Mouse (Mus musculus) MEL (cell line): ENCODE data around the gene Mre11a. TPM values are rescaled to one million over a fixed set of nuclear protein-coding genes. Genes with fewer than 3 reads are reported as not detected.

Experiments
- DNase-seq: peaks from one replicate; pipeline ENCODE4 v3.0.0; 2011; ENCODE audit warnings: low read depth, low spot score
- H3K27ac ChIP-seq: 2 replicates; pipeline ENCODE4 v1.5.1; 2012; ENCODE audit warnings: low read depth, mild to moderate bottlenecking, control low read depth, low read length, moderate library complexity; ENCODE audit not compliant: control insufficient read depth
- H3K27me3 ChIP-seq, 2 experiments: fragments of 150-350 bp in 1 of 2; sonication (generic) in 1 of 2; 2 replicates each; pipeline ENCODE4 v1.6.1; 2012; ENCODE audit warnings: low read length in 2 of 2, mild to moderate bottlenecking in 2 of 2, improper control_type of control experiment in 1 of 2, moderate library complexity in 1 of 2; ENCODE audit not compliant: insufficient read depth in 2 of 2, control insufficient read depth in 1 of 2
- H3K36me3 ChIP-seq, 2 experiments: 2 replicates each; pipeline ENCODE4 v1.6.1; 2012 to 2014; ENCODE audit warnings: low read length in 2 of 2, improper control_type of control experiment in 1 of 2, inconsistent platforms in 1 of 2, mild to moderate bottlenecking in 1 of 2; ENCODE audit not compliant: insufficient read depth in 2 of 2, control insufficient read depth in 1 of 2
- H3K4me1 ChIP-seq, 2 experiments: fragments of 150-350 bp in 1 of 2; sonication (generic) in 1 of 2; 2 replicates each; pipeline ENCODE4 v1.6.1; 2012; ENCODE audit warnings: low read length in 2 of 2, improper control_type of control experiment in 1 of 2, mild to moderate bottlenecking in 1 of 2; ENCODE audit not compliant: insufficient read depth in 2 of 2, control insufficient read depth in 1 of 2
- H3K4me3 ChIP-seq, 2 experiments: fragments of 150-350 bp in 1 of 2; sonication (generic) in 1 of 2; 2 replicates each; pipeline ENCODE4 v1.5.1; 2012; ENCODE audit warnings: low read depth in 2 of 2, low read length in 2 of 2, mild to moderate bottlenecking in 2 of 2, moderate library complexity in 2 of 2, control low read depth in 1 of 2, improper control_type of control experiment in 1 of 2; ENCODE audit not compliant: control insufficient read depth in 1 of 2, insufficient read depth in 1 of 2
- H3K79me2 ChIP-seq: 2 replicates; pipeline ENCODE4 v1.6.1; 2012; ENCODE audit warnings: mild to moderate bottlenecking, low read length, moderate library complexity; ENCODE audit not compliant: control insufficient read depth, poor library complexity, insufficient read depth
- H3K9ac ChIP-seq: 2 replicates; pipeline ENCODE4 v1.6.1; 2012; ENCODE audit warnings: low read depth, mild to moderate bottlenecking, control low read depth, low read length, moderate library complexity; ENCODE audit not compliant: control insufficient read depth, poor library complexity, severe bottlenecking
- H3K9me3 ChIP-seq: fragments of 150-350 bp; sonication (generic); replicated peaks from 2 replicates; pipeline ENCODE4 v1.6.1; 2012; ENCODE audit warnings: mild to moderate bottlenecking, low read length, improper control_type of control experiment, moderate library complexity; ENCODE audit not compliant: insufficient read depth
- CHD2 ChIP-seq: IDR thresholded peaks from 2 replicates; pipeline ENCODE4 v1.6.1; 2011; ENCODE audit warnings: low read length, improper control_type of control experiment
- CTCF ChIP-seq, 3 experiments: IDR thresholded peaks in 2 of 3; conservative IDR thresholded peaks in 1 of 3; 2 replicates each; pipeline ENCODE4 v1.5.1; 2011 to 2012; ENCODE audit warnings: low read length in 3 of 3, low read depth in 2 of 3, mild to moderate bottlenecking in 2 of 3, improper control_type of control experiment in 1 of 3, inconsistent platforms in 1 of 3, mixed read lengths in 1 of 3, moderate library complexity in 1 of 3; ENCODE audit not compliant: control insufficient read depth in 1 of 3, insufficient read depth in 1 of 3, poor library complexity in 1 of 3, severe bottlenecking in 1 of 3
- E2F4 ChIP-seq: IDR thresholded peaks from 2 replicates; pipeline ENCODE4 v1.6.1; 2011; ENCODE audit warnings: low read depth, low read length, improper control_type of control experiment, borderline replicate concordance
- EP300 ChIP-seq, 2 experiments: IDR thresholded peaks; 2 replicates each; pipeline ENCODE4 v1.6.1; 2011; ENCODE audit warnings: improper control_type of control experiment in 2 of 2, low read length in 2 of 2, low read depth in 1 of 2, mild to moderate bottlenecking in 1 of 2
- ETS1 ChIP-seq: IDR thresholded peaks from 2 replicates; pipeline ENCODE4 v1.6.1; 2012; ENCODE audit warnings: low read depth, mild to moderate bottlenecking, inconsistent platforms, low read length, improper control_type of control experiment, moderate library complexity
- GATA1 ChIP-seq: IDR thresholded peaks from 2 replicates; pipeline ENCODE4 v1.6.1; 2011; ENCODE audit warnings: low read depth, low read length, improper control_type of control experiment
- HCFC1 ChIP-seq: IDR thresholded peaks from 2 replicates; pipeline ENCODE4 v1.6.1; 2012; ENCODE audit warnings: low read depth, mild to moderate bottlenecking, inconsistent platforms, low read length, improper control_type of control experiment, moderate library complexity
- JUND ChIP-seq: IDR thresholded peaks from 2 replicates; pipeline ENCODE4 v1.6.1; 2011; ENCODE audit warnings: low read depth, mild to moderate bottlenecking, improper control_type of control experiment, low read length
- MAFK ChIP-seq: IDR thresholded peaks from 2 replicates; pipeline ENCODE4 v1.6.1; 2011; ENCODE audit warnings: low read depth, mild to moderate bottlenecking, low read length, improper control_type of control experiment, borderline replicate concordance
- MAX ChIP-seq: IDR thresholded peaks from 2 replicates; pipeline ENCODE4 v1.6.1; 2011; ENCODE audit warnings: low read length, improper control_type of control experiment
- NELFE ChIP-seq: IDR thresholded peaks from 2 replicates; pipeline ENCODE4 v1.6.1; 2011; ENCODE audit warnings: low read depth, low read length, improper control_type of control experiment
- NRF1 ChIP-seq: IDR thresholded peaks from 2 replicates; pipeline ENCODE4 v1.6.1; 2014; ENCODE audit warnings: low read depth, mild to moderate bottlenecking, inconsistent platforms, low read length, improper control_type of control experiment, moderate library complexity; ENCODE audit not compliant: poor library complexity, insufficient read depth, severe bottlenecking
- POLR2A ChIP-seq, 2 experiments: IDR thresholded peaks; 2 replicates each; pipeline ENCODE4 v1.6.1; 2011 to 2012; ENCODE audit warnings: low read length in 2 of 2, mild to moderate bottlenecking in 2 of 2, control low read depth in 1 of 2, improper control_type of control experiment in 1 of 2, low read depth in 1 of 2, moderate library complexity in 1 of 2; ENCODE audit not compliant: control insufficient read depth in 1 of 2, insufficient read depth in 1 of 2, poor library complexity in 1 of 2
- POLR2AphosphoS2 ChIP-seq: IDR thresholded peaks from 2 replicates; pipeline ENCODE4 v1.6.1; 2011; ENCODE audit warnings: low read length, improper control_type of control experiment
- POLR2AphosphoS5 ChIP-seq: IDR thresholded peaks from 2 replicates; pipeline ENCODE4 v1.6.1; 2012; ENCODE audit warnings: low read depth, borderline replicate concordance, mild to moderate bottlenecking, inconsistent platforms, low read length, moderate library complexity, mixed read lengths
- RAD21 ChIP-seq: IDR thresholded peaks from 2 replicates; pipeline ENCODE4 v1.6.1; 2011; ENCODE audit warnings: mild to moderate bottlenecking, low read depth, low read length, improper control_type of control experiment
- RCOR1 ChIP-seq: IDR thresholded peaks from 2 replicates; pipeline ENCODE4 v1.6.1; 2012; ENCODE audit warnings: low read depth, mild to moderate bottlenecking, inconsistent platforms, low read length, improper control_type of control experiment
- SMC3 ChIP-seq: IDR thresholded peaks from 2 replicates; pipeline ENCODE4 v1.6.1; 2011; ENCODE audit warnings: low read depth, low read length, improper control_type of control experiment
- TAL1 ChIP-seq: IDR thresholded peaks from 2 replicates; pipeline ENCODE4 v1.6.1; 2012; ENCODE audit warnings: mild to moderate bottlenecking, inconsistent platforms, low read length, moderate library complexity, mixed read lengths
- ZC3H11A ChIP-seq: IDR thresholded peaks from 2 replicates; pipeline ENCODE4 v1.6.1; 2012; ENCODE audit warnings: low read depth, mild to moderate bottlenecking, inconsistent platforms, low read length, improper control_type of control experiment
- ZKSCAN1 ChIP-seq: IDR thresholded peaks from 2 replicates; pipeline ENCODE4 v1.6.1; 2012; ENCODE audit warnings: low read depth, mild to moderate bottlenecking, inconsistent platforms, low read length, improper control_type of control experiment, moderate library complexity
- polyA plus RNA-seq, 2 experiments: library from polyadenylated mRNA; stranded (reverse) in 1 of 2; unstranded in 1 of 2; fragments of >175 nt in 1 of 2; fragments of >200 nt in 1 of 2; gene quantifications; 2 replicates each; pipeline versions ENCODE4 v1.2.1 to v1.2.4; 2012; ENCODE audit warnings: low replicate concordance in 2 of 2, low read depth in 1 of 2; ENCODE audit not compliant: insufficient read length in 2 of 2, insufficient read depth in 1 of 2, missing spikeins in 1 of 2
- total RNA-seq: library from RNA; depleted of rRNA; stranded (reverse); fragments of 300-350 nt; gene quantifications from 2 replicates; pipeline ENCODE4 v1.2.3, GENCODE M21; 2012

Mre11a gene
- total and polyA plus RNA-seq, 3 experiments: 88.1 to 288 (median 113) TPM

DNA sequence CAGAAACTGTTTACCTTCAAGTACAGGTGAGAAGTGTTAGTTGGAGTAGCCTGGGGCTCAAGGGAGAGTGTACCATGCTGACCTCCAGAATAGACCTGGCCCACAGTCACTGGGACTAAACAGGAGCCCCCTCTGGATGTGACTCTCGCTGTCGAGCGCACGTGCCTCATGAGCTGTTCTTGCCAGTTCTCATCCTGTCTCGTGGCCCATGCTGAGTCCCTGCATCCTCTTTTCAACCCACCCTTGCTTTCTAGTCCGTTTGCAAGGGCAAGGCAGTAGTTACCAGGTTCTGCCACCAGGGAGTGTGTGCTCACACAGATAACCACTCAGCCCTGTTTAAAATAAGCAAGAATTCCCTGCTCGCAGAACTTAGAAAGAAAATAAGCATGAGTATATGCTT, 82.5 kb downstream of the Mre11a start:
- H3K4me3 ChIP-seq: no peak overlapping the region
- no peaks in the 10 kb centered on the region for H3K4me1 ChIP-seq
- no peaks in the 10 kb centered on the region for H3K36me3 ChIP-seq
- H3K9ac ChIP-seq: no peak overlapping the region
- DNase-seq: peak; percentile 82
- H3K27ac ChIP-seq: no peak overlapping the region
- H3K27me3 ChIP-seq: peaks cover 13 to 17% of the 10 kb centered on the region in 2 experiments
- no peaks in the 10 kb centered on the region for H3K79me2 ChIP-seq
- peak; percentile 79 for TF ChIP-seq ZC3H11A
- no peak for TF ChIP-seq POLR2AphosphoS2
- no peak for TF ChIP-seq ZKSCAN1
- no peak for TF ChIP-seq EP300 (IDR thresholded peaks at IDR 0.05; ENCODE audit: low read depth in 1 of 2, low read length in 2 of 2)
- peak; percentile 98 for TF ChIP-seq SMC3
- TF ChIP-seq GATA1: peak; percentile 24; the same call in 1 of the 2 replicates
- no peak for TF ChIP-seq JUND
- TF ChIP-seq TAL1: no peak
- TF ChIP-seq MAX: 0 out of 2 replicates have a peak, but pooled peaks have one; percentile 30
- TF ChIP-seq RAD21: peak; percentile 90
- peak; percentile 67 to 91 (median 75) for TF ChIP-seq CTCF (IDR thresholded peaks at IDR 0.05 in 2 of 3, conservative IDR thresholded peaks at IDR 0.05 in 1 of 3; ENCODE audit: control insufficient read depth in 1 of 3, insufficient read depth in 1 of 3, low read depth in 2 of 3, low read length in 3 of 3, poor library complexity in 1 of 3, severe bottlenecking in 1 of 3)
- no peaks in the 10 kb centered on the region for H3K9me3 ChIP-seq

DNA sequence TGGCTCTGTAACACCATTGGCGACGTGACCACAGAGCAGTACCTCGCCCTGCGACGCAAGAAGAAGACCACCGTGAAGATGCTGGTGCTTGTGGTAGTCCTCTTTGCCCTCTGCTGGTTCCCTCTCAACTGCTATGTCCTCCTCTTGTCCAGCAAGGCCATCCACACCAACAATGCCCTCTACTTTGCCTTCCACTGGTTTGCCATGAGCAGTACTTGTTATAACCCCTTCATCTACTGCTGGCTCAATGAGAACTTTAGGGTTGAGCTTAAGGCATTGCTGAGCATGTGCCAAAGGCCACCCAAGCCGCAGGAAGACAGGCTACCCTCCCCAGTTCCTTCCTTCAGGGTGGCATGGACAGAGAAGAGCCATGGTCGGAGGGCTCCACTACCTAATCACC, 83.9 kb downstream of the Mre11a start:
- TF ChIP-seq MAFK: no peak
- no peak for TF ChIP-seq JUND
- TF ChIP-seq HCFC1: no peak
- no peak for TF ChIP-seq POLR2AphosphoS5
- TF ChIP-seq NRF1: no peak
- no peak for TF ChIP-seq ETS1
- TF ChIP-seq CHD2: no peak
- TF ChIP-seq E2F4: no peak
- TF ChIP-seq POLR2A (IDR thresholded peaks at IDR 0.05; ENCODE audit: control insufficient read depth in 1 of 2, insufficient read depth in 1 of 2, low read depth in 1 of 2, low read length in 2 of 2, poor library complexity in 1 of 2): no peak
- TF ChIP-seq ZC3H11A: no peak
- TF ChIP-seq NELFE: no peak
- TF ChIP-seq CTCF (IDR thresholded peaks at IDR 0.05 in 2 of 3, conservative IDR thresholded peaks at IDR 0.05 in 1 of 3; ENCODE audit: control insufficient read depth in 1 of 3, insufficient read depth in 1 of 3, low read depth in 2 of 3, low read length in 3 of 3, poor library complexity in 1 of 3, severe bottlenecking in 1 of 3): no peak
- TF ChIP-seq RCOR1: no peak
- H3K4me3 ChIP-seq: no peak overlapping the region
- no peak overlapping the region for H3K9ac ChIP-seq
- H3K79me2 ChIP-seq: no peaks in the 10 kb centered on the region
- H3K27ac ChIP-seq: no peak overlapping the region
- no peak for DNase-seq
- H3K36me3 ChIP-seq: no peaks in the 10 kb centered on the region
- peaks cover 13 to 15% of the 10 kb centered on the region in 2 experiments for H3K27me3 ChIP-seq
- no peaks in the 10 kb centered on the region for H3K4me1 ChIP-seq
- no peaks in the 10 kb centered on the region for H3K9me3 ChIP-seq
